17 mouse cellular contexts compared by ENCODE assay signal in genomic region chr3:89806751-89807150, GRCm38 (mm10). TPM values are rescaled to one million over a fixed set of nuclear protein-coding genes. Genes with fewer than 3 reads are reported as not detected.
DNase-seq lines count a peak whose midpoint lies in the region; ATAC-seq and TF ChIP-seq lines count a peak whose summit lies in the region.
"Had no signal": no experiment of that assay in that cellular context is flagged by ENCODE, and none has a peak within 500 bp of the region (broad histone marks: within the 10 kb centered on the region; RNA-seq: fewer than 3 reads in every experiment).

No protein-coding gene starts in this region.

- 91% methylated on average over 2 of the region's 2 CpGs for WGBS in heart, postnatal 0 days
- WGBS in bone marrow, adult 2 months: 87% methylated on average over 2 of the region's 2 CpGs

- TF ChIP-seq POLR2A in bone marrow, adult 2 months (IDR thresholded peaks at IDR 0.05; ENCODE audit: borderline replicate concordance, control insufficient read depth, low read depth, low read length): no peak

- H3K4me2 ChIP-seq in heart, postnatal 0 days (ENCODE audit: low read depth, low read length): no peak overlapping the region
- H3K4me2 ChIP-seq: embryonic facial prominence, embryonic 12.5 days; forebrain, embryonic 15.5 days; hindbrain, embryonic 12.5 days had no signal

- no peak for ATAC-seq in heart, postnatal 0 days (ENCODE audit: insufficient read depth, low read depth)
- ATAC-seq: forebrain, embryonic 15.5 days had no signal

- no peaks in the 10 kb centered on the region for H3K36me3 ChIP-seq in heart, postnatal 0 days (replicated peaks; ENCODE audit: control insufficient read depth, insufficient read depth, low read length)
- H3K36me3 ChIP-seq: embryonic facial prominence, embryonic 12.5 days; forebrain, embryonic 15.5 days; hindbrain, embryonic 12.5 days had no signal

- intact Hi-C loops in heart, postnatal 36 days (cut with DNase I): no loop called here
- intact Hi-C loops in gastrocnemius, postnatal 14 days (cut with DNase I; ENCODE audit: low total_unique reads): no loop called here

- H3K9me3 ChIP-seq in heart, postnatal 0 days (replicated peaks; ENCODE audit: control insufficient read depth, low read length): no peaks in the 10 kb centered on the region
- H3K9me3 ChIP-seq: embryonic facial prominence, embryonic 12.5 days; forebrain, embryonic 15.5 days had no signal

- H3K27ac ChIP-seq in heart, postnatal 0 days (ENCODE audit: low read depth): no peak overlapping the region
- H3K27ac ChIP-seq in bone marrow, adult 2 months (ENCODE audit: control insufficient read depth, insufficient read depth, low read depth, low read length, poor library complexity): no peak overlapping the region
- H3K27ac ChIP-seq: embryonic facial prominence, embryonic 12.5 days; forebrain, embryonic 15.5 days; hindbrain, embryonic 12.5 days; macrophage had no signal

- no peak overlapping the region for H3K4me3 ChIP-seq in heart, postnatal 0 days (ENCODE audit: low read depth, low read length)
- no peak overlapping the region for H3K4me3 ChIP-seq in bone marrow, adult 2 months (replicated peaks; ENCODE audit: control insufficient read depth, low read depth, low read length)
- H3K4me3 ChIP-seq: embryonic facial prominence, embryonic 12.5 days; forebrain, embryonic 15.5 days; hindbrain, embryonic 12.5 days had no signal

- no peak for DNase-seq in heart, postnatal 0 days (ENCODE audit: low spot score)
- no peak for DNase-seq in heart, postnatal 36 days
- peak; percentile 12 for DNase-seq in retina, postnatal 1 day
- DNase-seq in retina, embryonic 14.5 days (ENCODE audit: low spot score): no peak
- no peak for DNase-seq in right cerebral cortex, adult 18-20 months
- no peak for DNase-seq in right cerebral cortex, postnatal 14 days
- no peak for DNase-seq in gastrocnemius, postnatal 14 days
- DNase-seq: adrenal gland, postnatal 25 days; cerebellum, adult 9-10 months; kidney, postnatal 36 days; spleen, adult 18-20 months; thymus, adult 18-20 months had no signal

- no peak for TF ChIP-seq EP300 in heart, postnatal 0 days (IDR thresholded peaks at IDR 0.05; ENCODE audit: low read depth)

- H3K27me3 ChIP-seq in heart, postnatal 0 days (ENCODE audit: control insufficient read depth, insufficient read depth, low read length): no peaks in the 10 kb centered on the region
- H3K27me3 ChIP-seq: embryonic facial prominence, embryonic 12.5 days; forebrain, embryonic 15.5 days; hindbrain, embryonic 12.5 days had no signal

- no peaks in the 10 kb centered on the region for H3K4me1 ChIP-seq in heart, postnatal 0 days (ENCODE audit: control insufficient read depth, insufficient read depth)
- peaks cover 5% of the 10 kb centered on the region for H3K4me1 ChIP-seq in bone marrow, adult 2 months (ENCODE audit: control insufficient read depth, insufficient read depth, low read length)
- H3K4me1 ChIP-seq: embryonic facial prominence, embryonic 12.5 days; forebrain, embryonic 15.5 days; hindbrain, embryonic 12.5 days had no signal

- no peak overlapping the region for H3K9ac ChIP-seq in heart, postnatal 0 days (replicated peaks; ENCODE audit: low read depth, low read length)
- H3K9ac ChIP-seq: embryonic facial prominence, embryonic 12.5 days; forebrain, embryonic 15.5 days; hindbrain, embryonic 12.5 days had no signal

- peak; percentile 14 for TF ChIP-seq CTCF in heart, postnatal 0 days (IDR thresholded peaks at IDR 0.05; ENCODE audit: low read depth)
- peak; percentile 19; the same call in 1 of the 2 replicates for TF ChIP-seq CTCF in bone marrow, adult 2 months (IDR thresholded peaks at IDR 0.05; ENCODE audit: control insufficient read depth, insufficient read depth, low read length)

RNA-seq across cellular contexts. Expression of gene She, which starts 24.4 kb away (rescaled TPM):
- 11.9 and 14.1 TPM in 2 replicates for total RNA-seq in heart, postnatal 0 days (2014; rRNA removed; ENCODE audit: low replicate concordance)
- polyA plus RNA-seq in heart, postnatal 0 days (2015; fragmentation: Nextera tagmentation; extraction: Ambion mirVana): 4.0 and 4.6 TPM in 2 replicates
- 10 to 100 TPM; 13.2 to 15.0 TPM for total RNA-seq in heart, postnatal 36 days (2021)
- 1.2 and 1.7 TPM in 2 replicates for polyA plus RNA-seq in bone marrow, adult 2 months (2011; ENCODE audit: insufficient read depth, insufficient read length, low replicate concordance, missing spikeins)
- 1 to 10 TPM; 7.9 to 8.0 TPM for total RNA-seq in gastrocnemius, postnatal 14 days (2021)
- polyA plus RNA-seq: macrophage had no signal

RNA-seq across cellular contexts. Expression of gene Ube2q1, which starts 33.3 kb away (rescaled TPM):
- total RNA-seq in heart, postnatal 0 days (2014; rRNA removed; ENCODE audit: low replicate concordance): 36.7 and 80.1 TPM in 2 replicates
- 4.7 and 5.5 TPM in 2 replicates for polyA plus RNA-seq in heart, postnatal 0 days (2015; fragmentation: Nextera tagmentation; extraction: Ambion mirVana)
- 10 to 100 TPM; 24.4 to 26.9 TPM for total RNA-seq in heart, postnatal 36 days (2021)
- polyA plus RNA-seq in bone marrow, adult 2 months (2011; ENCODE audit: insufficient read depth, insufficient read length, low replicate concordance, missing spikeins): 44.2 and 78.7 TPM in 2 replicates
- total RNA-seq in gastrocnemius, postnatal 14 days (2021): 10 to 100 TPM; 12.7 to 14.9 TPM

RNA-seq across cellular contexts. Expression of gene Chrnb2, which starts 42.3 kb away (rescaled TPM):
- 0.11 and 0.15 TPM in 2 replicates for total RNA-seq in heart, postnatal 0 days (2014; rRNA removed; ENCODE audit: low replicate concordance)
- 0.11 and 0.20 TPM in 2 replicates for polyA plus RNA-seq in heart, postnatal 0 days (2015; fragmentation: Nextera tagmentation; extraction: Ambion mirVana)
- total RNA-seq in heart, postnatal 36 days (2021): under 1 TPM; 0.08 to 0.19 TPM
- 0.14 and 0.32 TPM in 2 replicates for polyA plus RNA-seq in bone marrow, adult 2 months (2011; ENCODE audit: insufficient read depth, insufficient read length, low replicate concordance, missing spikeins)
- total RNA-seq in gastrocnemius, postnatal 14 days (2021): under 1 TPM; 0.12 to 0.13 TPM
